Mouse (Mus musculus) T-cell, adult 2 months (primary cell): ENCODE measurements around the gene Rhbdl1.
A peak's percentile ranks its signal among the peaks of the same experiment; 100 is the strongest.

Experiments used
- DNase-seq: peaks from one replicate; pipeline ENCODE4 v3.0.0; 2022; ENCODE audit warnings: low spot score

Rhbdl1 gene

DNA sequence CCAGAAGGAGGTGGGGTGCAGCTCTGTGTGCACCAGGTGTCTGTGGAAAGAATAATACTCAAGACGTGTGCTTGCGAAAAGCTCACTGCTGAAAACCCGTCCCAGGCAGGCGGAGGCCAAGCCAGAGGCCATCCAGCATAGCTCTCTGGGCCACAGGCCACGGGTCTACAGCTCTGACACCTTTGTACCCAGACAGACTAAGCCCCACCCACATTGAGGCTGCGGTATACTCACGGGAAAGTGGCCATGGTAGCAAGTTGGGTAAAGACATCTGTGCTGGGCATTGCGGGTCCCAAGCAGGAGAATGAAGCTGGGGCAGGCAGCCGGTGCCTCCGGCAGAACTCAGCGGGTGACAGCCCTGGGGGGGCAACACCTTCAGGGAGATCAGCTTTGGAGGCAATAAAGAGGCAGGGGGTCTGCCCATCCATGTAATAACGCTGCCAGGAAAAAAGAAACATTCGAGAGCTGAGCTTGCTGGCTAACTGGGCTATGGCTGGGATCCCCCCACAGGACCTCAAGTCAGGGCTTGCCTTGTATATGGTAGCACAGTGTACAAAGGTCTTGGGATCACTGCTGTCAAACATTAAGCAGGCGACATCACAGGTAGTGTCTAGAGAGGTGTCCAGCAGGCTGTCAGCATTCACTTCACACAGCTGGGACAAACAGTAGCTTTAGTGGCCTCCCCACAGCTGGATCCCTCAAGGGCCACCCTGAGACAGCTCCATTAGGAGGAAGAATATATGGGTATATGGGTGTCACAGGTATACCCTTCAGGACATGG, 2.5 kb upstream of the Rhbdl1 start:
- DNase-seq: no peak

DNA sequence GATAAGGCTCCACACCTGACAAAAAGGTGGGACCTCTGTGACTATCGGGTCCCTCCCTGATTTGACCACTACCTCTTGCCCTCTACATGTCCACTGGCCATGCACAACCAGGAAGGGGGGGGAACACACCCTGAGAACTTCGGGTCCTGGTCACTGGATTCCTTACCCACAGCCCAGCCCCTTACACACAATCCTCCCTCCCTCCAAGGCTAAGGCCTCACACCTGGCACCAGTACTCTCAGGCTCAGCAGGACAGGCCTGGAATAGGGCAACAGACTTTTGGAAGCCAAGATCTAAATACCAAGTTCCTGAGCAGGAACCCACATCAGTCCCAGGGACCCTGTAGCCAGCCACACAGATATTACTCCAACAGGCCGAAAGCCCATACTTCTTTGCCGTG, 1.8 kb upstream of the Rhbdl1 start:
- no peak for DNase-seq

DNA sequence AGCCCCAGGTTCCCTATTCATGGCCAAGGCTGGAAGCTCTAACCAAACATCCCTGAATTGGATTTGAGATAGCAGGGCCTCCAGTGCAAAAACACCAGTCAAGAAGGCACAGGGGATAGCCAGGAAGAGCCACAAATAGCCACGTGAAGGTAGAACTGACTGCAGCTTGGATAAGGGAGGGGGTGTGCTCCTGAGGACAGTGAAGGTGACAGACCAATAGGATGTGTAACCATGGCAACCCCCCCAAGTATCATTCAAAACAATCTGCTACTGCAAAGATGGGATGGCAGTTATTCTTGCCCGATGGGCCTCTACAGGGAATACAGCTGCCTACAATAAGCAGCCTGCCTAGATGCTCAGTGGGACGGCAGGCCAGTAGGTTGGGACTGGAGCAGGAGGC, 438 bp upstream of the Rhbdl1 start:
- DNase-seq: no peak

DNA sequence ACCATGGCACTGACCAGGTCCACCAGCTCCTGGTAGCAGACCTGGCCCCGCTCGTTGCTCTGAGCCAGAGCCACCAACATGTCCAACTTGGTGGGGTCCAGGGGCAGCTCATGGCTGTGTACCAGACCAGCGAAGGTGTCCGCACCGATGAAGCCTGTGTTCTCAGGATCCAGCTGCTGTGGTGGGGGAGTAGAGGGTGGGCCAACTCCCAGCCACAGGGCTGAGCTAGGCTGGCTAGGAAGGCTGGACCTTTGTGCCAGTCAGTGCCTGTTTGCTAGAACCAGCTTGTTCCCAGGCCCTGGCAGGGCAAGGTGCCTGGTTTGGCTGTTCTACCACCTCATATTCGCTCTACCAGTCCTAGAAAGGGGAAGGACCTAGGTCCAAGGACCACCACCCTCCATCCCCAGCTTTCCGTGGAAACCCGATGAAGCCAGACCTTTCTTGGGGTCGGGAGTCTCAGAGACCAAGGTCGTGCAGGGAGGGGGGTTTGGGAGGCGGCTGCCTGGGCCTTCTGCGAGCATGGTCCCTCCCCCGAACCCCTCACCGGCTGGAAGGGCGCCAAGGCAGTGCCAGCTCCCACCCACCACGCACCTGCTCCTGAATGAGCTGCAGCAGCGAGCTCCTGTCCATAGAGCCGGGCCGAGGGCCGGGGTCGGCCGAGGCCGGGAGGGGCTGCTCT, 559 bp downstream of the Rhbdl1 start:
- DNase-seq: no peak

GRCm38 (mm10) chr17:25835816-25836215, 1.3 kb downstream of the Rhbdl1 start:
- DNase-seq: no peak

- DNase-seq: no peak
These were observed 1.8 kb downstream of the Rhbdl1 start for GRCm38 (mm10) chr17:25835301-25835700.

DNA sequence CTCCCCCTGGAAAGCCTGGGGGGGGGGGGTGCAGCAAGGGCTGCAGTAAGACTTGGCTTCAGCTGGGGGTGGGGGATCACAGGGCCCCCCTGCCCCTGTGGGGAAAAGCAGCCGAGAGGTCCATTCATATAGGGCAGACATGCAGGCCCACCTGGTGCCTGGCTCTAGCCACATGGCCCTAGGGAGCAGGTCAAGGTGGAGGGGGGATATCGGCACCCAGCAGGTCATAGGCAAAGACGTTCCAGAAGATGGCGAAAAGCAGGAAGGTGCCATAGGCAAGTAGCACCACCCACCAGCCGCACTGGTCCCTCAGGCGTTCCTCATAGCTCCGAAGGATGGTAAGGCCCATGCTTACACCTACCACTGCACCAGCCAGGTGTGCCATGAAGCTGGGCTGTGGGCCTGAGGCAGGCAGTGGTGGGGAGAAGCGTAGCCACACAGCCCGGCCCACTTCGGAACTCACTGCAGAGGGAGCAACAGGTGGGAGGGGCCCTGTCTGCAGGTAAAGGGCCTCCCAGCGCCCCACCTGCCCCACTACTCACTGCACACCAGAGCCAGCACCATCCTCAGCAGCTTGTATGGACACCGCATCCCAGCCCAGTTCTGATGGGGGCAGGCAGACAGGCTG, 2.4 kb downstream of the Rhbdl1 start:
- DNase-seq: no peak

GRCm38 (mm10) chr17:25833961-25834594, 3.0 kb downstream of the Rhbdl1 start:
- DNase-seq: no peak

DNA sequence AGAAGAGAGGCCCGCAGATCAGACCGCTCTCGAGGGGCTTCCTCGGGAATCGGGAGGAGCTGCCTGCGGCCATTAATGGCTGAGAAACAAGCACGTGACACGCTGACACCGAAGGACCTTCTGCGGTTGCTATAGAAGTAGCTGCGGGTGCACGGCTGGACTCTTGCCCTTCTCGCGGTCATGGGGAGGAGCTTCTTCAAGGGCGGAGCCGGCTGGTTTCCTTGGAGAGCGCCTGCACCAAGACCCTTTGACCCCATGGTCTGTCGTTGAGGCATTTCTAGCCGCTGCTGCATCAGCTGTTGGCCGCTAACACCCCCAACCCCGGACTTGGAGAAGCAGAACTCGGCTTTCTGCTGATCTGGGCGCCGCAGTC, 3.8 kb downstream of the Rhbdl1 start, which contains the start of gene Stub1:
Gene Stub1 (minus strand): TSS at position 114 of the 373 bp plus-strand sequence.
- no peak for DNase-seq

DNA sequence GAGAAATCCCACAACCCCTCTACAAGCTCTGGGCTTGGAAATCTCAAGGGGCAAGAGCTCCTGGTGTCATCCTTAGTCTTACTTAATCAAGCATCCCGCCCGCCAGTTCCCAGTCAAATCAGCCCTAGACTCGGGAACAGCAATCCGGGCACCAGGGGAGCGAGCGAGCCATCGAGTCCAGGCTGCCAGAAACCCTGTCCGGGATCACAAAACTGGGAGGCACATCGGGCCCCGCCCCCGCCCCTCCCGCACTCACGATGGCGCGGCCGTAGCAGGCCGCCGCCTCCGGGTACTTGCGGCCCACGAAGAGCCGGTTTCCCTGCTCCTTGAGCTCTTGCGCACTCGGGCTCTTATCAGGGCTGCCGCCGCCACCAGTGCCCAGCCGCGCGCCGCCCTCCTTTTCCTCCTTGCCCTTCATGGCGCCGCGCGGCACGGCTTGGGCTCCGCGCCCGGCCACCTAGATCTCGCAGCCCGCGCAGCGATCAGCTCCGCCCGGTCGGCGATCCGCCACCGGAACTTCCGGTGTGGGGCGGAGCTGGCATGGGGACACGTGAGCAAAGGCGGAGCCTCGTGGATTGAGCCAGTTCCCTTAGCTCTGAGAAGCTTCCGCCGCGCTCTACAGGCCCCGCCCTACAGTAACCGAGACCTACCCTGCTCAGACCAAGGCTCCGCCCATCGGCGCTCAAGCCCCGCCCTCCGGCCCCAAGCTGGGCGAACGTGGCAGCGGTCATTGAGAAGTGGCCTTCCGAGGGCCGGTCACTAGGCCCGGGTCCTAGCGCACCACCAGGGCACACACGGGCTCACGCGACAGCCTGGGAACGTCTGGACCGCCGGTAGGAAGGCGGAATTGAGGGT, 4.4 kb downstream of the Rhbdl1 start:
- DNase-seq: peak; percentile 97

GRCm38 (mm10) chr17:25831451-25832281, 5.4 kb downstream of the Rhbdl1 start:
- no peak for DNase-seq

DNA sequence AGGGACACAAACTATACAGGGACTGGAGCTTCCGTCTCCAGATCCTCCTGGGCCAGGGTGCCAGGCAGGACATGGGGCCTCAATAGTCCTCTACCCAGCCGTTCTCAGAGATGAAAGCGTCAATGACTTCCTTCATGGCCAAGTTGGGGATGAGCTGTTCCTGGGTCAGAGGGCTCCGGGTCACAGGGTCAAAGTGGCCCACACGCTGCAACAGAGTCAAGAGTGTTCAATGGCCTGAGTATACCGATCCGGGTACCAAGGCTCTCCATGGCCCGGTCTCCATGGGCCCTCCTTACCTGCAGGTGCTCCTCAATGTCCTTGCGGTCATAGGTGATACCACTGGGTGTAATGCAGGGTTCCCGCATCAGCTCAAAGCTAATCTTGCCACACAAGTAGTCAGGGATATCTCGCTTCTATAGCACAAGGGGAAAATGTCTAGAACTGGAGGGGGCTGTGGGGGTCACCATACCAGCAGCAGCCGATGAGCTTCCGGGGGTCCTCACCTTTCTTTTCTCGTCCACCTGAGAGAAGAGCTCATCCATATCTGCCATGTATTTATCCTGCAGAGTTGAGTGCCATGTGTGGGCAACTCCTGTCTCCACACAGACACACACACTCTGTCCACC, 6.2 kb downstream of the Rhbdl1 start:
- DNase-seq: no peak

DNA sequence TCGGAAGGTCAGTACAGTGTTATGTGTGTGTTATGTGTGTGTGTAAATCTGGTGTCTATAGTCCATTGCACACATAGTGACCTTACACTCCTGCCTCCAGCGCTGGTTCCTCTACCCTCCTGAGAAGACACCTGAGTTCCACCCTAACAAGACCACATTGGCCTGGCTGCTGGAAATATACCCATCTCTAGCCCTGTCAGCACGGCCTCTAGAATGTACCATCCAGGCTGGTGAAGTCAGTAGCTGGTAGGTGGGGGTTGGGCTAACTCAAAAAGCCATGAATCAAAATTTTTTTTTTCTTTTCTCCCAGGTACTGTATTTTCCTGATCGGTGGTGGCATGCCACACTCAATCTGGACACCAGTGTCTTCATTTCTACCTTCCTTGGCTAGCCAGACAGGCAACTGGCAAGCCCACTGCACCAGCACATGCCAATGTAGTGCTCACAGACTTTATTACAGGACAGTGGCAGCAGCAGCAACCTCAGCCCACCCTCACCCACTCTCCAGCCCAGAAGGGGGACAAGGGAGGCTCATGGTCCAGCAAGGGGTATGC, 6.8 kb downstream of the Rhbdl1 start:
- DNase-seq: no peak

- no peak for DNase-seq
These were observed 7.5 kb downstream of the Rhbdl1 start for GRCm38 (mm10) chr17:25829558-25830017.

DNA sequence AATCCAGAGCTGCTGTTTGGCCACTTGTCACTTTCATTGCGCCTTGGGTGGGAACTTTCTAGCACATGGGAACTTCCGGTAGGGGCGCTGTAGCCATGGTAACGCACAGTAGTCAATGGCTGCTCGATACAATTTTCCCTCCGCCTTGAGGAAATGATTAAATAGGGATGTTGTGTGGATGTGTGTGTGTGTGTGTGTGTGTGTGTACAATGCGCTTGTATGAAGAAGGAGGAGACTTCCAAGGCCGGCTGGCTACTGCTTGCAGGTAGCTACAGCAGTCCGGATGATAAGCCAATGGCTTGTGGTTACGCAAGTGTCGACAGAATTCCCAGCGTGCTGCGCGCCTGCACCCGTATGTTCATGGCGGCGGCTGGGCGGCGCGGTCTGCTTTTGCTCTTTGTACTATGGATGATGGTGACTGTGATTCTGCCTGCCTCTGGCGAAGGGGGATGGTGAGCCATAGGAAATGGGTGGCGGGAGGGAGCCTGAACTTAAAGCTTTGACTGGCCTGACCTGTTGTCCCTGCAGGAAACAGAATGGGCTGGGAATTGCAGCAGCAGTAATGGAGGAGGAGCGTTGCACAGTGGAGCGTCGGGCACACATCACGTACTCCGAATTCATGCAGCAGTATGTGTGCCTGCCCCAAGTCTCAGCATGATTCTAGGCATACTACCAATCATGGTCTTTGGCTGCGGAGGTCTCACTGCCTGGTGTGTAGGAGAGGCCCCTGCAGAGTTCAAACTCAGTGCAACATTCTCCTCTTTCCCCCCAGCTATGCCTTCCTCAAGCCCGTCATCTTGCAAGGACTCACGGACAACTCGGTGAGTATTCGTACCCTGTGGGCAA, 8.2 kb downstream of the Rhbdl1 start, which contains the start of gene Jmjd8:
Gene Jmjd8 (plus strand): TSS at position 156 of the 846 bp plus-strand sequence.
- peak; percentile 73 for DNase-seq

- no peak for DNase-seq
These were observed 8.9 kb downstream of the Rhbdl1 start for GRCm38 (mm10) chr17:25828223-25828594.

DNA sequence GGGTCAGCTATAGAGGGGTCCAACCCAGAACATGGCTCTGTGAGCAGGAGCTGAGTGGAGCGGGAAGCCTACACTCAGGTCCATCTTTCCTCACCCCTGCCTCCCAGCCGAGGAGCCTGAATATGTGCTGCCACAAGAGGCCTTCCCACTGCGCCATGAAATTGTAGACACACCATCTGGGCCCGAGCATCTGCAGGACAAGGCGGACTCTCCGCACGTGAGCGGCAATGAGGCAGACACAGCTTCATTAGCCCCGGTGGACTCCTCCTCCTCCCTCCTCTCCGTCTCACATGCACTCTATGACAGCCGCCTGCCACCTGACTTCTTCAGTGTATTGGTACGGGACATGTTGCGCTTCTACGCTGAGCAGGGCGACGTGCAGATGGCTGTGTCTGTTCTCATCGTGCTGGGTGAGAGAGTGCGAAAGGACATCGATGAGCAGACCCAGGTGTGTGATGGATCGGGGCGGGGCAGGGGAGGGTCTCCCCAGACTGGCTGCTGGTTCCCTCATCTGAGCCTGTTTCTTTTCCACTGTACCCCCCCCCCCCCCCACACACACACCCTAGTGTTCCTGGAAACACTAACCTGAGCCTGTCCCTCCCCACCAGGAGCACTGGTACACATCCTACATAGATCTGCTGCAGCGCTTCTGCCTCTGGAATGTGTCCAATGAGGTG, 9.4 kb downstream of the Rhbdl1 start:
- no peak for DNase-seq

DNA sequence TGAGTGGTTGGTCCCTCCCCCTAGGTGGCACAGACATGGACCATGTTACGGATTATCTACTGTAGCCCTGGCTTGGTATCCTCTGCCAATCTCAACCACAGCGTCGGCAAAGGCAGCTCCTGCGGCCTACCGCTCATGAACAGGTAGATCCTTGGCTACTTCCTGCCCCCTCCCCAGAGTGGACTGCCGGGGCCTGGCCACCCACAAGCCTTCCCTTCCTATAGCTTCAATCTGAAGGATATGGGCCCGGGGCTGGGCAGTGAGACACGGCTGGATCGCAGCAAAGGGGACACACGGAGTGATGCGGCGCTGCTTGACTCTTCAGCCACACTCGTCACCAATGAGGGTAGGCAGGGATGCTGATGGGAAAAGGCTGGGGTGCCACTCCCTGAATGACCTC, 10.1 kb downstream of the Rhbdl1 start:
- DNase-seq: no peak
